Mouse (Mus musculus) kidney, postnatal 10 days (tissue): ENCODE measurements around the gene Sema3f.

Source experiments
- DNase-seq: peaks from one replicate; pipeline ENCODE4 v3.0.0; 2021; ENCODE audit warnings: mixed read lengths

Sema3f gene

GRCm38 (mm10) chr9:107659551-107659950, 50.7 kb downstream of the Sema3f start:
- DNase-seq = no peak

DNA sequence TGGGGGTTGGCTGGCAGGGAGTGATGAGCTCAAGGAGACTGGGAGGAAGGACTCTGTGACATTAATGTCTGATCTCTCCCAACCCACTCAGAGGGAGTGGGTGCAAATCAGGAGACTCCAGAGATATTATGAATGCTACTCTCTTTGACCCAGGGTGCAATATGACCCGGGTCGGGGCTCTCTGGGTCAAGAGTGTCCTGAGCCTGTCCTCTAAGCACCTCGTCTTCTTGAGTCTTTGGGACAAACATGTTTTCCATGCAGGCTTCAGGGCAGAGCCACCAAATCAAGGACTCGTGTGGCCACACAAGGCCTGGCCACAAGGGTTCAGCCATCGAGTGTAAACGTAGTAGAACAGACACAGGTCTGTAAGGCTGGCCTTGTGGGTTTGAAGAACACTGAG, 52.2 kb downstream of the Sema3f start:
- no peak for DNase-seq

DNA sequence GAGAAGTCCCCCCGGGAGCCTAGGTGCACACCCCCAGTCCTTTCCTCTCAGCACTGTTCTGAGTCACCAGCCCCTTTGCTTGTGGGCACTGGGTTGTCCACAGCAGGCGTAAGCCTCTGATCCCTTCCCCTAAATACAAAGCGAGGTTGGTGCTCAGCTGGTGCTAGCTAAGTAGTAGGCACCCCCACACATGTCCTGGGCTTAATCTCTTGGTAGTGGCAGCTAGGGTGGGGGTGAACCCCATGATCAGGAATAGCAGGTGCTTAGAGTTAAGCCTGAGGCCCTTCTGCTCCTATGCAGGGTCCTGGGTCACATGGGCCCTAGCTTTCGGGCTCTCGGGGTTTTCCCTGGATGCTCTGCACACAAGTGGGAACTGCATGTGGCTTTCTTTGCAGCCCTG, 53.1 kb downstream of the Sema3f start:
- DNase-seq = no peak

DNA sequence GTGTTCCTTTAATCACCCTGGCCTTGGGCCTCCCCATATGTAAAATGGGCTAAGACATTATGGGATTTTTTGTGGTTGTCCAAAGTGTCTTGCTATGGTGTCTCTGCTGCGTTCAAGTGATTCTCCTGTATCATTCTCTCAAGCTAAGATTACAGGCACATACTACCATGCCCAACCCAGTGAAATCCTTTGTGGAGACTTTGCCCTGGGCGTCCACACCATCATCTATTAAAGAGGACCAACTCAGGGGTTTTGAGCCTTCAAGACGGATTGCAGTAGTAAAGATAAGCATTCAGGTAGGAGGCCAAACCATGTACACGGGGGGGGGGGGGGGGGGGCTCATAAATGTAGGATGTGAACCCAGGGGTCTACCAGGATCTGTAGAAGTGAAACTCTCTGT, 55.7 kb downstream of the Sema3f start:
- no peak for DNase-seq

DNA sequence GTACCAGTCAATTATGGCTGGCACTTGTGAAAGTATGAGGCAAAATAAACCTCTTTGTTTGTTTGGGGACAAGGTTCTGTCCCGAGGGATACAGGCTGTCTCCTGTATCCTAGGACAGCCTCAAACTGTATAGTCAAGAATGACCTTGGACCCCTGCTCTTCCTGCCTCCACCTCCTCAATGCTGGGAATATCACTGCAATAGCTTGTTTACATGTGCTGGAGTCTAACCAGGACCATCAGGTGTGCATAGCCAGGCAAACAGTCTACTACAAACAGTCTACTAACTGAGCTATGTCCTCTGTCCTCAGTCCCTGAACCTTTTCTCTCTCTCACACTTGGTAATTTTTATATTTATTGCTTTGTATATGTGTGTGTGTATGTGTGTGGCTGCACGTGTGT, 56.8 kb downstream of the Sema3f start:
- no peak for DNase-seq

GRCm38 (mm10) chr9:107650708-107651481, 59.4 kb downstream of the Sema3f start:
- DNase-seq = no peak

DNA sequence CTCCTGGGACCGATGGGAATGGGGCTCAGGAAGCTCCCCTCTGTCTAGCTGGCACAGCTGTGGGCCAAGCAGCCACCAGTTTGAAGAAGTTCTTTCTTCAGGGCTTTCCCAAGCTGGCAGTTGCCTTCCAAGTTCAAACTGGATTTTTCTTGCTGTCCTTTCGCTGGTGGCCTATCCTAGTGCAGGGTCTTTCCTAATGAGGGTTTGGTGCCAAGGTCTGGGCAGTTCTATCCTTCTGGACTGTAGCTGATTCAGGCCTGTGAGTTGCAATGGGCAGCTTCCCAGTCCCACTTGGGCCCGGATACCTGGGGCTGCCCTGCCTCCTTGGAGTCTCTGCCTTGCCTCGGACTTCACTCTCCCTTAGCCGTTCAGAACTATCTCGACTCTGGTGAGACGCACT, 60.0 kb downstream of the Sema3f start:
- DNase-seq = no peak

DNA sequence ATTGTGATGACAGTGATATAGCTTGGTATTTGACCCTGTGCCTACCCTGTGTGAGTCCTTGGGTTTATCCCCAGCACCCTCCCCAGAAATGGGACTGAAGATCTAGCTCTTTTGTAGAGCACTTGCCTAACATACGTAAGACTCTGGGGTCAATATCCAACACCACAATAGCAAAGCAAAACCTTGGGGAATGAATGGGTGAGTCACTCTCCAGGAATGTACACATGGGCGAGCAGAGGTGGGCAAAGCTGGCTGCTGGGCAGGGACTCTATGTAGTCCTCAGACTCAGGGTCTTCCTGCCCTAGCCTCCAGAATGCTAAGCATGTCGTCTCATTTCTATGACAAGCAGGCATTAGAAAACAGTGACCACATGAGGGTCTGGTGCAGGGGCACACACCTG, 61.5 kb downstream of the Sema3f start:
- no peak for DNase-seq

DNA sequence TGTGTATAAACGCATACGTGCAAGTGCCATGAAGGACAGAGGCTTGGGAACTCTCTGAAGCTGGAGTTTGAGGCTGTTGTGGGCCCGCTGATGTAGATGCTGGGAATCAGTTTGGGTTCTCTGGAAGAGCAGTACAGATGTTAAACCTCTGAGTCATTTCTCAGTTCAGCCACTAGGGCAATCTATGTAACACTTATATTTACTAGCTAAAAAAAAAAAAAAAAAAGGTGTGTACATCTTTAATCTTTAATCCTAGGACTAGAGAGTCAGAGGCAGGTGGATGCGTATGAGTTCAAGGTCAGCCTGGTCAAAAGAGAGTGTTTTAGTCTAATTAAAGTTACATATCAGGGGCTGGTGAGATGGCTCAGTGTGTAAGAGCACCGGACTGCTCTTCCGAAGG, 63.3 kb downstream of the Sema3f start:
- no peak for DNase-seq

DNA sequence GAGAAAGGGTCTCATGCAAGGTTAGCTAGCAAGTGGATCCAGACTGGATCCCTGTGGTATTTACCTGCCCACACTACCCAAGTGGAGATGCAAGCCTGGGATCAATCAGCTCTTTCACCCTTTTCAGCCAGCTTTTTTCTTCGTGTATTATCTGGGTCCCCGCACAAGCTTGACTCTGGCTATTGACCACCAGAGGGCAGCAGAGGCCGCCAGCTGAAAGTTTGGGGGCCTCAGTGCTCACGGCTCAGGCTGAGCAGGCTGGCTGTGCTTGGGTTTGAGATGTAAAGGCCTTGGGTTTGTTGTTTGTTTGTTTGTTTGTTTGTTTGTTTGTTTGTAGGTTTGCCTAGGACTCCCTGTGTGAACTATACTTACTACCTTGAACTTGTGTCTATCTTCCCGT, 64.7 kb downstream of the Sema3f start:
- peak; percentile 90 for DNase-seq

DNA sequence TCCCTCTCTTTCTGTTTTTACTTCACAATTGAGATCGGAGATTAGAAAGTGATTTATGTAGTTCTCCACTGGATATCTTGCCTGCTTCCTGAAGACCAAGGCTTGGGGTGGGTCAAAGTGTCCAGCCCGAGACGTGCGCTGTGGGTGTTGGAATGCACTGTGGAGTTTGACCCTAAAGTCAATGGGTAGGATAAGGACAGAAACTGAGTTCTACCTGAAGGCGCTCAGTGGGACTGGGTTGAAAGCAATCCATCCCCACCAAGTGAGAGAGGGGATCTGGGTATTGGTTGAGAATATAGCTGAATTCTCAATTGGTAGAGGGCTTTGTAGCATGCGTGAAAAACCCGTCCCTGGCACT, 65.1 kb downstream of the Sema3f start:
- no peak for DNase-seq

DNA sequence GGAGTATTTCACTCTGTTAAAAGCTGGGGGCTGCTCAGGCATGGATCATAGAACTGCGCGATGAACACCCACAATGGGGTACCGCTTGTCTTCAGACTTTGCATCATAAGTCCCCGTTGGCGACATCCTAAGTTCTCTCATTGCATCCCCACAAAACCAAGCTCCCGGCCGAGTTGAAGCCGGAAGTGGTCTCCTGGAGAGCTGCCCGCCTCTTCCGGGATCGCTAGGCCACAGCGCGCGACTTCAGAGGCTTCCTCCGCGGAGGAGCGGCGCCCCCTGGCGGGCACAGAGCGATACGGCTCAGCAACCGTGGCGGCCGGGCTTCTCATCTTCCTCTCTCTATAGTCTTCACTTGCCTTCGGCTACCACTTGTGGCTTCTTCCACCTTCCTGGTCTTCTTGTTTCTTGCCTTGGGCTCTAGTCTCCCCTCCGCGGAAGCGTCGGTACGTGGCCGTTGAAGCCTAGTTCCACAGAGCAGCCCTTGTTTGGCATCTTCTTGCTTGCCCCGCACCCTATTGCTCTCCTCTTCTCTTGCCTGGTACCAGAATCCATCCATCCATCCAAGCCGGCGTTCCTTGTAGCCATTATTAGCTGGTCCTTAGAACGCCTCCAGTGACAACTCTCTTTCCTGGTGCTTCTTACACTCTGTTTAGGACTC, 65.7 kb downstream of the Sema3f start:
- DNase-seq = peak; percentile 96

- no peak for DNase-seq
These were observed 66.6 kb downstream of the Sema3f start for GRCm38 (mm10) chr9:107643544-107644214.

DNA sequence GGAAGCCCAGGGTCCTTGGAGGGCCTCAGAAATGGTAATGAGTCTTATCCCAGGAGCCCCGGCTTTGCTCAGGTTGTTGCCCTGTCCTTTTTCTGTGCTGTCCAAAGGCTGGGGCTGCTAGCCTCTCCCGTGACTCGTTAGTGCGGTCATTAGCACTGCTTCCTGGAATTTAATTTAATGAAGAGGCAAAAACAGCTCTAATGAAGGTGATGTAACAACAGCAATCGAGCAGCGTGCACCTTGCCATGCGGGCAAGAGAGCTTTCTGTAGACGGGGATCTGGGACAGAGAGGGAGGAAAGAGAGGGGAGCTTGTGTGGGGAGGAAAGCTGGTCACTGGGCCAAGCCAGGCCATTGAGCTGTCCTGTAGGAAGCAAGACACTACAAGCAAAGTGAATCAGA, 68.6 kb downstream of the Sema3f start:
- DNase-seq = no peak

- DNase-seq = peak; percentile 44
These were observed 70.0 kb downstream of the Sema3f start for GRCm38 (mm10) chr9:107640257-107640772.

- no peak for DNase-seq
These were observed 73.2 kb downstream of the Sema3f start for GRCm38 (mm10) chr9:107637070-107637469.

DNA sequence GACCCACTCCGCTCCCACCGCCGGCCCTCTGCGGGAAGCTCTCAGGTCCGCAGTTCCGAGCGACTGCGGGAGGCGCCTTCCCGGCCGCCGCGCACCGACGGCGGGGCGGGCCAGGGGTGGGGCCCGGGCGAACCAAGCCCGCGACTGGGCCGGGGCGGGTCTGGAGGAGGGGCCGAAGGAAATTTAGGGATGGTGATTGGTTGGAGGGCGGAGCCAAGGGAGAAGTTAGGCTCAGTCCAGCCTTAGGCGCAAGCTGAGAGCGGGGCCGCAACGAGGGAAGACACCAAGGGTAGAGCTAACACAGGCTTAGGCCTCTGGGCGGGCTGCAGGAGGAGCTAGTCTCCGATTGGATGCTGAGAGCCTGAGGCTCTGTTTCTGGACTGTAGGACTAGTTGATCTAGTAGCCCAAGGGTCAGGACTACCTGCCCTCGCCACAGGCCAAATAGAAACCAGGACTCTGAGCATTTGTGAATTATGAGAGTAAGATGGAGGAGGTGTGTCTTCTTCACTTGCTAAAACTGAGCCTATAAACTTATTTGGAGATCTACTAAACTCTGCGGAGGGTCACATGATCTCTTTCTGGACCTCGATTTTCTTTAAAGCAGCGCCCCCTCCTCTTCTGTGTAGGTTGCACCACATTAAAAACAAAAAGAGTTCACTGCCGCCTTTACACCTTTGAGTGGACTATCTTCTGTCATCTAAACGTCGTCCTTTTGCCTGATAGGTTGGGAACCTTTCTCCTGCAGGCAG, 74.8 kb downstream of the Sema3f start, which contains the start of gene Gnai2:
TSS of gene Gnai2 (minus strand) at position 89 of the 750 bp plus-strand sequence.
- peak; percentile 97 for DNase-seq

DNA sequence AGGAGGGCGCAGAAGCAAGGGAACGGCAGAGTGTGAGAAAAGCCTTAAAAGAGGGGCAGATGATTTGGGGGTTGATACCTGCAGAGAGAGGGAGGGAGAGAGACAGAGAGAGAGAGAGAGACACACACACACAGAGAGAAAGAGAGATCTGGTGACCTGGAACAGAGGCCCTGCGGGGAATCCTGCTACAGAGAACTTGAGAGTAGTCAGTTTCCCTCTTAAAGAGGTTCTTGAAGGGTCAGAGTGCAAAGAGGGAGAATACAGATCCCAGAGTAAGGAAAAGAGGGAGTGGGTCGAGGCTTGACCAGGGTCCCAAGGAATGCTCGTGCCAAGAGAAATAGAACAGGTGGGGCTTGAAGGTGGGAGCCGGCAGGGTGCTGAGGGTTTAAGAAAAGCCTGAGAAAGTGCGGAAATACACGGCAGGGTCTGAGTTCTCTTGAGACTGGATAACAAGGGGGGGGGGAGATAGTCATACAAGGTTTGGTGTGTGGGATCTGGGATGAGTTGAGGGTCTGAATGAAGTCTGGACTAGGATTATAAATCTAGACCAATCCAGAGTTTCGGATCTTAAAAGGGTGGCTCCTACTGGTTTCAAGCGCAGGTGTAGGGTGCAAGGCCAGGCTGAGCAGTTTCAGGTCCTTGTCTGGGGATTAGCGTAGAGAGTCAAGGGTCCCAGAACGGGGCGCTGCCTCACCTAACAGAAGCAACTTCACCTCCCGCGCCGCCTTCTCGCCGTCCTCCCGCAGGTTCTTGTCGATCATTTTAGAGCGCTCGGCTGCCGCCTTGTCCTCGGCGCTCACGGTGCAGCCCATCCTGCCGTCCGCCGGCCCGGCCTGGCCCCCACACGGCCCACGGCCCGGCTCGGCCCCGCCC, 75.6 kb downstream of the Sema3f start:
- DNase-seq = no peak

DNA sequence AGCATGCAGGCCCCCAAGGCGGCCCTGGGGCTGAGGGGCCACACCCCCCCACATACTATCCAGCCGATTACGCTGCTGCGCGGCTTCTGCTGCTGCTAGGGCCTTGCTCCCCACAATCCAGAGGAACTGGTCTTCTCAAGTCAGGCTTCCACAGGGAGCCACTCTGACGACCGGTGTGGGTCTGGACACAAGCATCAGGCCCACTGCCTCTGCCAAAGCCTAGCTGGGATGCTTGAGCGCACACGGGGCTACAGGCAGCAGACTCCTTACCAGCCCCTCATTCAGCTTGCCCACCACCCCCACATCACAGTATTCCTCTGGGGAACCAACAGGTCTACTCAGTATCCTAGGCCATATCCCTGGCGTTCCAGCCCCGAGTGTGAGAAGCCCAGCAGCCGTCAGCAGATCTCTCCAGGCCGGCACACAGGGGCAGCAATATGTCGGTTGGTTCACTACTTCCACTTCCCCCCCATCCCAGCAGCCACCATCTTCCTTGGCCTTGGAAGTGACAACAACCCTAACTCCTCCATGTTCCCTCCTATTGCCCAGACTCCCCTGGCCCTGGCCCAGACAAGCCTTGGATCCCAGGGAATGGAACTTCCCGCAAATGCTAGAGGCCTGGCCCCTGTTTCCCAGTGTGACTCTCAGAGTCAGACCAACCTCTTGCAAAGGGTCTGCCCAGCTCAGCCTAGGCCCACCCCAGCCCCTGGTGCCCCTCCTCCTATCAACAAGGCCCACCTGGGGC, 76.4 kb downstream of the Sema3f start:
- peak; percentile 56 for DNase-seq

DNA sequence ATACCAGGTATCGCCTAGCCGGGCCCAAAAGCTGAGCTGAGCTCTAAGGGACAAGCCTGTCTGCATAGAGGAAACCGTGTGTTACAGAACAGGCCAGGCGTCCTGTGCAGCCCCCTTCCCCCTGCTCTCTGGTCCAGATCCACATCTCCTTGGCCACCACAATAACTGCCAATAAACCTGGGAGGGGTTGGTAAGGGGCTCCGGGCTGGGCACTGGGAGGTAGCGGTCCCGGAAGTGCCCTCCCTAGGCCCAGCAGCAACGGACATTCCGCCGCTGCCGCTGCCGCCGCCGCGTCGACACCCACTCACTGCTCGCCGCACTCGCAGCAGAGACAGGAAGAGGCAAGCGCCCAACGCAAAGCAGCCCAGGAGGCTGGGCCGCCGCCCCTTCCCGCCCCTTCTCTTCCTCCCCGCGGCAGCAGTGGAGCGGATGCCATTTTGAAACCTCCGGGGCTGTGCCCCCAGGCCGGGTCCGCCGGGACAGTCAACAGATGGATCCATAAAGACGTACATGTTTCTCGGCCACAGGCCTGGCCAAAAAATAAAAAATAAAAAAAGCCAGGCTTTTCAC, 77.1 kb downstream of the Sema3f start:
- peak; percentile 90 for DNase-seq

- DNase-seq = peak; percentile 58
These were observed 77.8 kb downstream of the Sema3f start for GRCm38 (mm10) chr9:107632478-107632877.
